Mouse (Mus musculus) c-Kit-positive CD71-positive TER-119-negative erythroid progenitor cells, embryonic 14.5 days (primary cell): ENCODE results near the gene Nisch.
A peak's percentile ranks its signal among the peaks of the same experiment; 100 is the strongest.

Source experiments
- DNase-seq: peaks from one replicate; pipeline ENCODE4 v3.0.0-alpha.2; 2013; ENCODE audit warnings: low read depth

The Nisch gene

GRCm38 (mm10) chr14:31191936-31192335 is 24.8 kb downstream of the Nisch start:
- no peak for DNase-seq

GRCm38 (mm10) chr14:31189348-31189747 is 27.4 kb downstream of the Nisch start:
- DNase-seq: no peak

- DNase-seq: no peak
These were observed 28.0 kb downstream of the Nisch start for GRCm38 (mm10) chr14:31188771-31189181.

- no peak for DNase-seq
These were observed 30.1 kb downstream of the Nisch start for GRCm38 (mm10) chr14:31186656-31187055.

GRCm38 (mm10) chr14:31184195-31184594 is 32.6 kb downstream of the Nisch start:
- no peak for DNase-seq

GRCm38 (mm10) chr14:31183541-31183940 is 33.2 kb downstream of the Nisch start:
- DNase-seq: no peak

- no peak for DNase-seq
These were observed 33.9 kb downstream of the Nisch start for GRCm38 (mm10) chr14:31182786-31183290.

- no peak for DNase-seq
These were observed 35.2 kb downstream of the Nisch start for GRCm38 (mm10) chr14:31181512-31181911.

GRCm38 (mm10) chr14:31179677-31180365 is 36.9 kb downstream of the Nisch start:
- no peak for DNase-seq

- DNase-seq: no peak
These were observed 39.0 kb downstream of the Nisch start for GRCm38 (mm10) chr14:31177715-31178114.

GRCm38 (mm10) chr14:31177287-31177686 is 39.5 kb downstream of the Nisch start:
- no peak for DNase-seq

GRCm38 (mm10) chr14:31173537-31173936 is 43.2 kb downstream of the Nisch start:
- no peak for DNase-seq

GRCm38 (mm10) chr14:31172781-31173455 is 43.8 kb downstream of the Nisch start:
- no peak for DNase-seq

GRCm38 (mm10) chr14:31171821-31172220 is 44.9 kb downstream of the Nisch start:
- DNase-seq: no peak

- no peak for DNase-seq
These were observed 45.4 kb downstream of the Nisch start for GRCm38 (mm10) chr14:31171386-31171785.

- no peak for DNase-seq
These were observed 45.8 kb downstream of the Nisch start for GRCm38 (mm10) chr14:31170963-31171362.

GRCm38 (mm10) chr14:31169508-31169907 is 47.2 kb downstream of the Nisch start:
- DNase-seq: no peak

- DNase-seq: no peak
These were observed 48.3 kb downstream of the Nisch start, which contains the start of gene Stab1 for GRCm38 (mm10) chr14:31168425-31168824. Stab1 (minus strand) TSS chr14:31168641.

- no peak for DNase-seq
These were observed 49.9 kb downstream of the Nisch start for GRCm38 (mm10) chr14:31166827-31167226.

- peak; percentile 9 for DNase-seq
These were observed 50.6 kb downstream of the Nisch start for GRCm38 (mm10) chr14:31165991-31166630.

- no peak for DNase-seq
These were observed 51.3 kb downstream of the Nisch start for GRCm38 (mm10) chr14:31165458-31165857.

GRCm38 (mm10) chr14:31165010-31165409 is 51.7 kb downstream of the Nisch start:
- no peak for DNase-seq

- no peak for DNase-seq
These were observed 52.7 kb downstream of the Nisch start for GRCm38 (mm10) chr14:31164067-31164466.
